Mouse (Mus musculus): ENCODE measurements around the gene Psen2. TPM values are rescaled to one million over a fixed set of nuclear protein-coding genes. Genes with fewer than 3 reads are reported as not detected.

Psen2 gene
- polyA plus RNA-seq, 1 experiment = 39.9 TPM

GRCm38 (mm10) chr1:180210781-180211271, 52.4 kb downstream of the Psen2 start:
- no peak overlapping the region for H3K4me3 ChIP-seq (ENCODE audit: control insufficient read depth, insufficient read depth, low read length)
- no peaks in the 10 kb centered on the region for H3K27me3 ChIP-seq (ENCODE audit: control insufficient read depth, insufficient read depth, low read length)
- no peak overlapping the region for H3K27ac ChIP-seq (ENCODE audit: control insufficient read depth, insufficient read depth, low read length)
- WGBS = 92% methylated on average over 9 of the region's 9 CpGs
- DNase-seq = no peak
- no peaks in the 10 kb centered on the region for H3K36me3 ChIP-seq (ENCODE audit: control insufficient read depth, insufficient read depth, low read length)
- TF ChIP-seq POLR2A (IDR thresholded peaks at IDR 0.05; ENCODE audit: control insufficient read depth, extremely low read depth, insufficient read depth, low read length, poor library complexity) (no peak), CTCF (IDR thresholded peaks at IDR 0.05; ENCODE audit: borderline replicate concordance, control insufficient read depth, extremely low read depth, insufficient read depth, low read length, poor library complexity) (no peak)
- H3K4me1 ChIP-seq (replicated peaks; ENCODE audit: control insufficient read depth, insufficient read depth, low read length) = no peaks in the 10 kb centered on the region

DNA sequence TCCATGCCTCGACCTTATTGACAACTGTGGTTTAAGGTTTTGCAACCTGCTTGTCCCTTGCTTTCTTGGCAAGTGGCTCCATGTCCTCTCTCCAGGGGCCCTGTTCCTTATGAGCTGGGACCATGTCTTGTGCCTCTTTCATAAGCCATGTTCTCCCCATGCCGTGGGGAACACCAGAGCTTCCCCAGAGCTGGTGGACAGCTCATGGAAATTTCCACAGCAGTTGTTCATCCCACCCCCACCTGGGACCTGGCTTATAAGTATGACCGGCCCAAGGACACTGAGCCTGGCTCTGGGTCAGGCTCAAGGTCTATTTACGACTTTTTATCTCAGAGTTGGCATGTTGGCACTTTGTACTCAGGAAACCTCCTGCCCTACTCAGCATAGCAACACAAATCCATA, 53.2 kb downstream of the Psen2 start:
- Histone ChIP-seq H3K27me3 (ENCODE audit: control insufficient read depth, insufficient read depth, low read length) (no peaks in the 10 kb centered on the region), H3K4me1 (replicated peaks; ENCODE audit: control insufficient read depth, insufficient read depth, low read length) (no peaks in the 10 kb centered on the region), H3K36me3 (ENCODE audit: control insufficient read depth, insufficient read depth, low read length) (no peaks in the 10 kb centered on the region), H3K4me3 (ENCODE audit: control insufficient read depth, insufficient read depth, low read length) (no peak overlapping the region), H3K27ac (ENCODE audit: control insufficient read depth, insufficient read depth, low read length) (no peak overlapping the region)
- TF ChIP-seq POLR2A (IDR thresholded peaks at IDR 0.05; ENCODE audit: control insufficient read depth, extremely low read depth, insufficient read depth, low read length, poor library complexity) (no peak), CTCF (IDR thresholded peaks at IDR 0.05; ENCODE audit: borderline replicate concordance, control insufficient read depth, extremely low read depth, insufficient read depth, low read length, poor library complexity) (no peak)
- no peak for DNase-seq
- WGBS = 83% methylated on average over 4 of the region's 4 CpGs

GRCm38 (mm10) chr1:180208370-180208769, 54.9 kb downstream of the Psen2 start:
- 97% methylated on average over 3 of the region's 3 CpGs for WGBS
- no peaks in the 10 kb centered on the region for H3K4me1 ChIP-seq (replicated peaks; ENCODE audit: control insufficient read depth, insufficient read depth, low read length)
- no peak for DNase-seq

DNA sequence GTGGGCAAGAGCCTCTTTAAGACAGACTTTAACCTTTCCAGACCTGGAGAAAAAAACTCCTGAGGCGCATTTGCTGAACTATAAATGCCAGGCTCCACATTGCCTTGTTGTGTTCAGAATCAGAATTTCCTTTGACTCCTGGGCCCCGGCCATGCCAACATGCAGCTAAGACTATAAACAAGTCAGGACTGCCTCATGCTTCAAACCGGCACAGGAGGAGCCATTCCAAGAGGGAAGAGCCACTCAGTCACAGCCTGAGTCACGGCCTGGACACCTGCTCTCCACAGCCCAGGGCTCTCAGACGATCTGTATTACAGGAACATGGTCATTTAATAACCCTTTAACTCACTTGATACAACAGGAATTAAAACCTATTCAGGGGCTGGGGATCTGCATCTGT, 62.5 kb downstream of the Psen2 start:
- H3K4me1 ChIP-seq (replicated peaks; ENCODE audit: control insufficient read depth, insufficient read depth, low read length) = peaks cover 5% of the 10 kb centered on the region; the same call in 1 of the 2 replicates
- no peaks in the 10 kb centered on the region for H3K36me3 ChIP-seq (ENCODE audit: control insufficient read depth, insufficient read depth, low read length)
- H3K4me3 ChIP-seq (ENCODE audit: control insufficient read depth, insufficient read depth, low read length) = no peak overlapping the region
- WGBS = 94% methylated on average over 5 of the region's 5 CpGs
- TF ChIP-seq CTCF (IDR thresholded peaks at IDR 0.05; ENCODE audit: borderline replicate concordance, control insufficient read depth, extremely low read depth, insufficient read depth, low read length, poor library complexity) = no peak
- no peak for TF ChIP-seq POLR2A (IDR thresholded peaks at IDR 0.05; ENCODE audit: control insufficient read depth, extremely low read depth, insufficient read depth, low read length, poor library complexity)
- DNase-seq = no peak
- H3K27me3 ChIP-seq (ENCODE audit: control insufficient read depth, insufficient read depth, low read length) = no peaks in the 10 kb centered on the region
- no peak overlapping the region for H3K27ac ChIP-seq (ENCODE audit: control insufficient read depth, insufficient read depth, low read length)

More at GRCm38 (mm10) chr1:180208370-180208769, 54.9 kb downstream of the Psen2 start:
- Histone ChIP-seq H3K27me3 (ENCODE audit: control insufficient read depth, insufficient read depth, low read length) (no peaks in the 10 kb centered on the region), H3K36me3 (ENCODE audit: control insufficient read depth, insufficient read depth, low read length) (no peaks in the 10 kb centered on the region), H3K4me3 (ENCODE audit: control insufficient read depth, insufficient read depth, low read length) (no peak overlapping the region), H3K27ac (ENCODE audit: control insufficient read depth, insufficient read depth, low read length) (no peak overlapping the region)
- TF ChIP-seq POLR2A (IDR thresholded peaks at IDR 0.05; ENCODE audit: control insufficient read depth, extremely low read depth, insufficient read depth, low read length, poor library complexity) (no peak), CTCF (IDR thresholded peaks at IDR 0.05; ENCODE audit: borderline replicate concordance, control insufficient read depth, extremely low read depth, insufficient read depth, low read length, poor library complexity) (no peak)

DNA sequence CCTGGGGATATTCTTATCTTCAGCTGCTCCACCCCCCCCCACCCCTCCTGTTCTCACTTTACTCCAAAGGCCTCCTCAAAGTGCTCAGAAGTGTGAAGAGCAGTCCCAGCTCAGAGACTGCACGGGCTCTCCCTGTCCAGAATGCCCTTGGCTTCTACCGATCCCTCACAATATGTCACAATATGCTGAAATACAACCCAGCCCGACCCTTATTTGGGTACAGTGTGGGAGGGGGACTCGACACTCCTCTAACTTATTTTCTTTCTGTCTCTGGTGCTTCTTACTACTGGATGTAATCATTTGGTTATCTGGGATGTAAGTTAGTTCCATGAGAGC, 63.6 kb downstream of the Psen2 start:
- WGBS = 60% methylated on average over 4 of the region's 4 CpGs
- Histone ChIP-seq H3K36me3 (ENCODE audit: control insufficient read depth, insufficient read depth, low read length) (no peaks in the 10 kb centered on the region), H3K27ac (ENCODE audit: control insufficient read depth, insufficient read depth, low read length) (no peak overlapping the region), H3K4me3 (ENCODE audit: control insufficient read depth, insufficient read depth, low read length) (no peak overlapping the region), H3K4me1 (replicated peaks; ENCODE audit: control insufficient read depth, insufficient read depth, low read length) (peaks cover 11% of the 10 kb centered on the region), H3K27me3 (ENCODE audit: control insufficient read depth, insufficient read depth, low read length) (no peaks in the 10 kb centered on the region)
- TF ChIP-seq CTCF (IDR thresholded peaks at IDR 0.05; ENCODE audit: borderline replicate concordance, control insufficient read depth, extremely low read depth, insufficient read depth, low read length, poor library complexity) (no peak), POLR2A (IDR thresholded peaks at IDR 0.05; ENCODE audit: control insufficient read depth, extremely low read depth, insufficient read depth, low read length, poor library complexity) (no peak)
- DNase-seq = no peak

- H3K4me3 ChIP-seq (ENCODE audit: control insufficient read depth, insufficient read depth, low read length) = no peak within 1 kb of the TSS
- whole genome bisulfite sequencing = 37% methylated on average over 4 of the region's 4 CpGs
- DNase-seq = no peak
Observed at GRCm38 (mm10) chr1:180198959-180199714, 64.1 kb downstream of the Psen2 start, which contains the start of gene Coq8a. TSS of gene Coq8a (minus strand) at chr1:180199602.

More at GRCm38 (mm10) chr1:180198959-180199714, 64.1 kb downstream of the Psen2 start, which contains the start of gene Coq8a:
- no peak within 1 kb of the TSS for H3K27ac ChIP-seq (ENCODE audit: control insufficient read depth, insufficient read depth, low read length)
- no peaks in the 10 kb centered on the region for H3K27me3 ChIP-seq (ENCODE audit: control insufficient read depth, insufficient read depth, low read length)
- no peaks in the 10 kb centered on the region for H3K36me3 ChIP-seq (ENCODE audit: control insufficient read depth, insufficient read depth, low read length)
- TF ChIP-seq CTCF (IDR thresholded peaks at IDR 0.05; ENCODE audit: borderline replicate concordance, control insufficient read depth, extremely low read depth, insufficient read depth, low read length, poor library complexity) (no peak), POLR2A (IDR thresholded peaks at IDR 0.05; ENCODE audit: control insufficient read depth, extremely low read depth, insufficient read depth, low read length, poor library complexity) (no peak)
- peaks cover 11% of the 10 kb centered on the region for H3K4me1 ChIP-seq (replicated peaks; ENCODE audit: control insufficient read depth, insufficient read depth, low read length)

All from thymus, adult 2 months (tissue).